Mouse (Mus musculus) cortical plate, adult 2 months (tissue): ENCODE measurements around the gene Arpp21.

Experiments used
- CTCF ChIP-seq: fragments of 200-500 bp; IDR thresholded peaks from 2 replicates; pipeline ENCODE4 v1.5.1; 2011; ENCODE audit warnings: mild to moderate bottlenecking, control low read depth, low read length; ENCODE audit not compliant: insufficient read depth; ENCODE audit errors: extremely low read depth
- POLR2A ChIP-seq: fragments of 200-500 bp; IDR thresholded peaks from 2 replicates; pipeline ENCODE4 v1.6.1; 2011; ENCODE audit warnings: mild to moderate bottlenecking, low read length, control low read depth; ENCODE audit not compliant: insufficient read depth; ENCODE audit errors: extremely low read depth

- TF ChIP-seq CTCF (no peak), POLR2A (no peak)
Observed at GRCm38 (mm10) chr9:112261986-112262901, 26.5 kb upstream of the Arpp21 start.
